Mouse (Mus musculus) neural tube, embryonic 12.5 days (tissue): ENCODE measurements around the gene Pex5l. TPM values are rescaled to one million over a fixed set of nuclear protein-coding genes. Genes with fewer than 3 reads are reported as not detected.

Experiments
- ATAC-seq: fragments of 200-750 bp; cut with Nextera tagmentation; 2 replicates; pipeline ENCODE4 v1.8.0; 2017; ENCODE audit warnings: low read depth, mild to moderate bottlenecking, moderate TSS enrichment, moderate library complexity; ENCODE audit not compliant: low FRiP score
- H3K27ac ChIP-seq: fragments of 300-500 bp; sonication (generic); 2 replicates; pipeline ENCODE4 v1.5.1; 2016
- H3K27me3 ChIP-seq: fragments of 300-500 bp; sonication (generic); replicated peaks from 2 replicates; pipeline ENCODE4 v1.6.1; 2016; ENCODE audit warnings: mild to moderate bottlenecking
- H3K36me3 ChIP-seq: fragments of 300-500 bp; sonication (generic); 2 replicates; pipeline ENCODE4 v1.6.1; 2016; ENCODE audit warnings: mild to moderate bottlenecking
- H3K4me1 ChIP-seq: fragments of 300-500 bp; sonication (generic); 2 replicates; pipeline ENCODE4 v1.6.1; 2016
- H3K4me2 ChIP-seq: fragments of 300-500 bp; sonication (generic); replicated peaks from 2 replicates; pipeline ENCODE4 v1.6.1; 2016; ENCODE audit warnings: mild to moderate bottlenecking
- H3K4me3 ChIP-seq: fragments of 300-500 bp; sonication (generic); 2 replicates; pipeline ENCODE4 v1.5.1; 2016
- H3K9ac ChIP-seq: fragments of 300-500 bp; sonication (generic); 2 replicates; pipeline ENCODE4 v1.6.1; 2016; ENCODE audit warnings: mild to moderate bottlenecking
- H3K9me3 ChIP-seq: fragments of 300-500 bp; sonication (generic); 2 replicates; pipeline ENCODE4 v1.6.1; 2016; ENCODE audit warnings: mild to moderate bottlenecking
- WGBS: fragments of 180-500 bp; shearing (Covaris S2); methylation state at CpG from one replicate; pipeline ENCODE4 v1.1.7; 2016; 5-methylcytosine and 5-hydroxymethylcytosine counted together
- polyA plus RNA-seq: library from polyadenylated mRNA; unstranded; fragments of >200 nt; fragmentation: Nextera tagmentation; extraction: Ambion mirVana; gene quantifications from 2 replicates; pipeline ENCODE4 v1.2.1, GENCODE M21; 2016

Gene Pex5l
- 5.1 and 5.4 TPM in 2 replicates for polyA plus RNA-seq

DNA sequence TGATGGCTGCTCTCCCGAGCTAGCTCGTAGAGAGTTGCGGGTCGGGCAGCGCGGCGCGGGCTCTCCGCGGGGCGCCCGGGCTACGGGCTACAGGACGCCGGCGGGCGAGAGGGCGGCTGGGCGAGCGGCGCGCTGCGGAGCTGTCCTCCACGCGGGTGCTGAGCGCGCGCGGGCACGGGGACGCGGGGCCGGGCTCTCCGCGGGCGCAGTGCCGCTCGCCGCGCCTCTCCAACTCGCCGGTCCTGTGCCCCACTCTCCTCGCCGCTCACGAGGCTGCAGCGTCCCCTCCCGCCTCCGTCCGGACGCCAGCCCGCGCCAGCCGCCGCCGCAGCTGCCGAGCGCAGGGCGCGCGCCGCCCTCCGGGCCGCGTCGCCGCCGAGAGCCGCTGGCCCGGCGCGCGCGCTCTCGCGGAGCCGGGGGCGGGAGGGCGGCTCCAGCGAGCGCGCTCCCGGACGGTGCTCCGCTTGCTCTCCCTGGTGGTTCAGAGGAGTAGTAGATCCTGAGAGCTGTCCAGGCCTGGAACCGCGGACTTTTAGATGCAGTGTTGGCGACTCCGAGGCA, at the start of gene Pex5l:
Gene Pex5l (minus strand): TSS at position 347 of the 561 bp plus-strand sequence.
- Histone ChIP-seq H3K36me3 (no peaks in the 10 kb centered on the region), H3K9me3 (no peaks in the 10 kb centered on the region), H3K27me3 (peaks cover 12% of the 10 kb centered on the region; the same call in 1 of the 2 replicates), H3K9ac (peak within 1 kb of the TSS; percentile 62), H3K4me2 (peak within 1 kb of the TSS; percentile 89), H3K4me3 (peak within 1 kb of the TSS; percentile 68), H3K4me1 (0 out of 2 replicates have a peak, but pooled peaks cover 7% of the 10 kb centered on the region), H3K27ac (no peak within 1 kb of the TSS)
- ATAC-seq = peak; percentile 94
- WGBS = under 1% methylated on average over 88 of the region's 88 CpGs

DNA sequence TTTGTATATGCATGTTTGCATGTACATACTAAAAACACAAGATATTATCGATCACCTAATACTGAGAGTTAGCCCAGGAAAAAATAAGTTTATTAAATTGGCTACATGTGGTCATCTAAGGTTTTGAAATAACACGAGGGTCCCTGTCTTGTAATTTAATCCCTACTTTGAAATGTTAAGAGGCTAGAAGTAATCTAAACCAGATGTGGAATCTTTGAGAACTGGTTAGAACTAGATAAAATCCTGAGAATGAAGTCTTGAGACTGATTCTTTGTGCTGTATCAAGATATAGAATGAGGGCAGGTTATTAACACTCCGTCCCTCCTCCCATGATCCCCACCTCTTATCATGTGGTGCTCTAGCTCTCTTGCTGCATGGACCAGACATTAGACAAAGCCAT, 22.1 kb upstream of the Pex5l start:
- no peak for ATAC-seq
- Histone ChIP-seq H3K36me3 (no peaks in the 10 kb centered on the region), H3K9ac (no peak overlapping the region), H3K4me1 (no peaks in the 10 kb centered on the region), H3K27me3 (no peaks in the 10 kb centered on the region), H3K4me3 (no peak overlapping the region), H3K27ac (no peak overlapping the region), H3K9me3 (no peaks in the 10 kb centered on the region), H3K4me2 (no peak overlapping the region)
- 80% methylated on average over 3 of the region's 3 CpGs for WGBS

DNA sequence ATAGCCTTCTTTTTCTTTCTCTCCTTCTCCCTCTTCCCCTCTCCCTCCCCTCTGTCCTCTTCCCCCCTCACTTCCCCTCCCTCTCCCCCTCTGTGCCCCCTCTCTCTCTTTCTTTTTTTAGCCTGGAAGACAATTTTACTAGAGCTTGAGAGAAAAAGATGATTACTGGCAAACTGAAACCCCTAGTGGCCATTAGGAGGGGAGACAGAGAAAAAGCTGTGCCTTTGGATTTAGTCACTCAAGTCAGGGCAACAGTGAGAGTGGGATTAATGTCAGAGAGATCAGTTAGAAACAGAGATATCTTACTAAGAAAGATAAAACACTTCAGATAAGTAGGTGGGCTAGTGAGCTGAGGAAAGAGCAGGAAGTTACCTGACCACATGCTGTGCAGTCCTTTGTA, 20.8 kb upstream of the Pex5l start:
- Histone ChIP-seq H3K27me3 (no peaks in the 10 kb centered on the region), H3K4me3 (no peak overlapping the region), H3K9ac (no peak overlapping the region), H3K36me3 (no peaks in the 10 kb centered on the region), H3K4me2 (no peak overlapping the region), H3K4me1 (no peaks in the 10 kb centered on the region), H3K27ac (no peak overlapping the region), H3K9me3 (no peaks in the 10 kb centered on the region)
- ATAC-seq = no peak

DNA sequence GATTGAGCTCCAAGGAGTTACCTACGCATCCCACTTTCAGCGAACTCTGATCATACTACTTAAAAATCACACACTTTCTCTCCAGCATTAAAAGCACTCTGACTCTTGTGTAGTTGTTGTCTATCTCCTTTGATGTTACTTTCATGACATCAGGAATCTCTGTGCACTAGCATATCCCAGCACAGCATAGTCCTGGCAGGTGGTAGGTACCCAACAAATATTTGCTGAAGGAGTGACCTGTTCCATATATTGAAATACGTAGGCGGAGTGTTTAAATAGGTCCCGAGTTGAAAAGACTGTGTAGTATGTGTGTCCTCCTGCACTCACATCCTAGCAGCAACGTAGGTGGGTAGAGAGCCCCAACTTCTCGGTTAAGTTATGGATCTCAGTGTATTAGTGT, 545 bp upstream of the Pex5l start:
- H3K4me3 ChIP-seq = no peak overlapping the region

DNA sequence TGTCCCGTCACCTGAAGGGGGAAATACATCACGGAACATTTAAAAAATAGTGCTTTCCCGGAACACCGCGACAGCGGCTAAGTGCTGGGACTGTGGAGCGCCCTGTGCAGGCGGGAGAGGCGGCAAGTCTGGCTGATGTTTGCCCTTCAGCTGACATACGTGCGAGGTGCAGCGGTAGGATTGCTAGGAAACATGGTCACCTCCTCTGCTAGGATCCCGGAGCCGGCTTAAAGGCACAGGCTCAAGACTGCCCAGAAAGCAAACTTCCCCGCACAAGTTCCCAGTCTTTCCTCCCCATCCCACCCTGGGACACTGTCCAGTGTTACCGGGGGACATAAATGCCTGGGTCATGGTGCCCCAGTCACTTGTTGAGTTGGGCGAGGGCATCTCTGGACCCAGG, 649 bp downstream of the Pex5l start:
- H3K36me3 ChIP-seq = no peaks in the 10 kb centered on the region
- peak overlapping the region; percentile 68 for H3K4me3 ChIP-seq
- H3K9ac ChIP-seq = peak overlapping the region; percentile 62
- no peak; the same call in none of the 2 replicates for ATAC-seq
- peak overlapping the region; percentile 89 for H3K4me2 ChIP-seq
- 0 out of 2 replicates have a peak, but pooled peaks cover 7% of the 10 kb centered on the region for H3K4me1 ChIP-seq
- peaks cover 12% of the 10 kb centered on the region; the same call in 1 of the 2 replicates for H3K27me3 ChIP-seq
- WGBS = under 1% methylated on average over 17 of the region's 17 CpGs
- H3K9me3 ChIP-seq = no peaks in the 10 kb centered on the region
- no peak overlapping the region for H3K27ac ChIP-seq

More for the DNA sequence above, 545 bp upstream of the Pex5l start:
- ATAC-seq = peak; percentile 10; the same call in 1 of the 2 replicates
- H3K9ac ChIP-seq = no peak overlapping the region
- H3K27me3 ChIP-seq = peaks cover 12% of the 10 kb centered on the region; the same call in 1 of the 2 replicates
- H3K36me3 ChIP-seq = no peaks in the 10 kb centered on the region
- no peak overlapping the region for H3K27ac ChIP-seq
- H3K4me1 ChIP-seq = 0 out of 2 replicates have a peak, but pooled peaks cover 7% of the 10 kb centered on the region
- WGBS = 85% methylated on average over 7 of the region's 7 CpGs
- H3K4me2 ChIP-seq = peak overlapping the region; percentile 89
- no peaks in the 10 kb centered on the region for H3K9me3 ChIP-seq

DNA sequence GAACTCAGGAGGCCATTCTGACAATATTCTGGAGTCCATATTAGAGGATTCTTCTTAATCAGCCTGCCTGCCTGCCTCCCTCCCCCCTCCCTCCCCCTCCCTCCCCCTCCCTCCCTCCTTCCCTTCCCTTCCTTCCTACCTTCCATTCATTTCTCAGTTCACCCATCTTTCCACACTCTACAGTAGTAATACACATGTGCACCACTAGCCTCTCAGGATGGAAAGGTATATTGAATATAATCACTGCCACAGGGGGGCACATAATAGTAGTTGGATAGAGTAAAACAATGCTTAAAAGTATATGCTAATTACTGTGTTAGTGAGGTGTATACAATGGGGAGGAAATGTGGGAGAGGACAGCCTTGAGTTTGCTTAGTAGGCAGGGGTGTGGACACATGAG, 13.1 kb downstream of the Pex5l start:
- ATAC-seq = no peak

DNA sequence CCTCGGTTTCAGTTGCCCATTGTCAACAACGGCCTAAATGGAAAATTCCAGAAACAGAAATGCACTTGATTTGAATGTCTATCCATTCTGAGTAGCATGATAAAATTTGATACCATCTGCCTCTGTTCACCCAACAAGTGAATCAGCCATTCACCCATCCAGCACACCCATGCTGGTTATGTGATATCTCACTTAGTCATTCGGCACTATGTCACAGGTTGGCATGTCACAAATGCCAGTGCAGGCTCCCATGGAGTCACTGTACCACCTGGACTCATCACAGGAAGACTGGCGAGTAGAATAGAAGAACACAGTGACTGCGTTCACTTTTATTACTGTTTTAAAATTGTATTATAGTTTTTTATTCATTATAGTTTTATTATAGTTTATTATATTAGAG, 18.3 kb downstream of the Pex5l start:
- H3K9ac ChIP-seq = no peak overlapping the region
- WGBS = 91% methylated on average over 5 of the region's 5 CpGs
- no peaks in the 10 kb centered on the region for H3K4me1 ChIP-seq
- no peak overlapping the region for H3K4me2 ChIP-seq
- no peak overlapping the region for H3K4me3 ChIP-seq
- no peaks in the 10 kb centered on the region for H3K36me3 ChIP-seq
- no peak overlapping the region for H3K27ac ChIP-seq
- no peak for ATAC-seq
- no peaks in the 10 kb centered on the region for H3K27me3 ChIP-seq
- H3K9me3 ChIP-seq = no peaks in the 10 kb centered on the region

More for the DNA sequence above, 13.1 kb downstream of the Pex5l start:
- H3K4me1 ChIP-seq = no peaks in the 10 kb centered on the region
- H3K36me3 ChIP-seq = no peaks in the 10 kb centered on the region
- H3K27ac ChIP-seq = no peak overlapping the region
- H3K4me2 ChIP-seq = no peak overlapping the region
- H3K9me3 ChIP-seq = no peaks in the 10 kb centered on the region
- no peaks in the 10 kb centered on the region for H3K27me3 ChIP-seq
- no peak overlapping the region for H3K4me3 ChIP-seq
- no peak overlapping the region for H3K9ac ChIP-seq

DNA sequence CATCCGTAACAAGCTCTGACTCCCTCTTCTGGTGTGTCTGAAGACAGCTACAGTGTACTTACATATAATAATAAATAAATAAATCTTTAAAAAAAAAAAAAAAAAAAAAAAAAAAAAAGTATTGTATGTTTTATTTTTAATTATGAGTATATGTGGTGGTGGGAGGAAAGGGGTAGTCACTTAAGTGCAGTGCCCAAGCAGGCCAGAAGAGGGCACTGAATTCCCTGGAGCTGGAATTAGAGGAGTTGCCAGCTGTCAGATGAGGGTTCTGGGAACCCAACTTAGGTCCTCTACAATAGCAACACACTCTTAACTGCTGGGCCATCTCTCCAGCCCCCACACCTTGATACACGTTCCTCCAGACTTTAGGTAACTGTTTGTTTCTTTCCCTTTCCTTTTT, 37.3 kb downstream of the Pex5l start:
- Histone ChIP-seq H3K27me3 (no peaks in the 10 kb centered on the region), H3K27ac (no peak overlapping the region), H3K36me3 (no peaks in the 10 kb centered on the region), H3K9me3 (no peaks in the 10 kb centered on the region), H3K4me3 (no peak overlapping the region), H3K9ac (no peak overlapping the region), H3K4me1 (no peaks in the 10 kb centered on the region), H3K4me2 (no peak overlapping the region)
- WGBS = 94% methylated on average over 2 of the region's 2 CpGs
- no peak for ATAC-seq

DNA sequence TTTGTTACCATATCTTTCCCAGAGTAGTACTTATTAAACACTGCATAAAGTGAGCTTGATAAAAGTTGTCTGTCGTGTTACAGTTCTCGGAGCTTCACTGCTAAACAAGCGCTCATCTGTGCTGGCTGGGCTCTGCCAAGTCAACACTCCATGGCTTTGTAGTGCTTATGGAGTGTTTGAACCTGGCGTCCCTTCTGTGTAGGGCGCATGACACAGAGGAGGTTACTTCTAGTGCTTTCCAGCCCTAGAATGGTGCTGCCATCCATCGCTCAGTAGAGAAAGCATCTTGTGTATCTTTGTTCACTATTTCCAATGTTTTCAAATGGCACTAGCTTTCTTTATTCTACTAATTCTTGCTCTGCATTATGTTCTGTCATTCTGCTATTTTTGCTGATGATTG, 39.5 kb downstream of the Pex5l start:
- H3K9me3 ChIP-seq = no peaks in the 10 kb centered on the region
- WGBS = 89% methylated on average over 6 of the region's 6 CpGs

DNA sequence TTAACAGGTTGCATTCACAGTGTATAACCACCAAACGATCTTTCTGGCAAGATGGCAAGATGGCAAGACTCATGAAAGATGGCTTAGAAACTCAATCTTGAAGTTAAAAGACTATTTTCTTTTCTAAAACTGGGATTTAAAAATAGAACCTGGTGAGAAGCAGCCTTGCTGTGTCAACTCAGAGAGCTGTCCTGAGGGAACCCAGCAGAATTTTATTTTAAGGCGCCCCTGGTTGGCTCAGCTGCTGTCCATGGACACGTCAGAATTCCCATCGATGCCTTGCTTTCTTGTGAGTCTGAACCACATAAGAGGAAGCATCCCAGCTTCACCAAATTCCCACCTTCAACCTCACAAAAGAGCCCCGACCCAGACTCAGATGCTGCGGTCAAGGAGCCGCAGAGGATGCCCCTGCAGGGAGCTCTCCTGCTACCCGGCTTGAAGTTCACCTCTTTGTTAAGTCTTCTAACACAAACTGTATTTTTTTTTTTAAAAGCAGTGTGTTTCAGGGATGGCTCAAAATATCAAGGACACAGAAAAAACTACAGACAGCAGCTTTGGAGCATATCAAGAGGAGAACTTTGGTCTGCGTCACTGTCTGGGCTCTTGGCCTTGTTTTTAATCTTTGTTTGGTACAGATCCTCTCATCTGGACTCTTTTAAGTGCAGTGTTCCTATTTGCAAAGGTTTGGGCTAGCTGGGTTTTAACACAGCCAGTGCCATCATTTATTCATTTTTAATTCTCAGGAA, 44.3 kb downstream of the Pex5l start:
- Histone ChIP-seq H3K36me3 (no peaks in the 10 kb centered on the region), H3K9me3 (no peaks in the 10 kb centered on the region), H3K4me3 (no peak overlapping the region), H3K27me3 (no peaks in the 10 kb centered on the region), H3K4me2 (no peak overlapping the region), H3K4me1 (no peaks in the 10 kb centered on the region), H3K9ac (no peak overlapping the region), H3K27ac (no peak overlapping the region)
- no peak for ATAC-seq
- 78% methylated on average over 9 of the region's 9 CpGs for WGBS

More for the DNA sequence above, 39.5 kb downstream of the Pex5l start:
- no peak for ATAC-seq
- Histone ChIP-seq H3K4me1 (no peaks in the 10 kb centered on the region), H3K27me3 (no peaks in the 10 kb centered on the region), H3K4me2 (no peak overlapping the region), H3K36me3 (no peaks in the 10 kb centered on the region), H3K27ac (no peak overlapping the region), H3K4me3 (no peak overlapping the region), H3K9ac (no peak overlapping the region)

DNA sequence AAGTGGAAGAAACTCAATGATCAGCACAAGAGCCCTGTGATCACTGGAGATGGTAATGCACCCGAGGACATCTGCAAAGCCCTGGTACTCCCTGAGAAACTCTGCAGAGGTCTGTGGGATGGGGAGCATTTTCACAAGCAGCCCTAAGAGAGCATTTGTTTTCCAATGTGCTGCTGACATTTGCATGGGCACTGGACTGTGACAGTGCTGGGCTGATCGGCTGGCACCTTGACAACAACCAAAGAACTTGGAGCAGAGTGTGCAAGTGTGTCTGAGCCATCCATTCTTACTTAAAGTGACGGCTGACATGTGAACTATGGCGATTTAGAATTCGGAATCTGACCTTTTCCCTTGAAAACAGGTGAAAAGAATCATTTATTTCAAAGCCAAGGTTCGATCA, 49.4 kb downstream of the Pex5l start:
- no peaks in the 10 kb centered on the region for H3K27me3 ChIP-seq
- no peak overlapping the region for H3K27ac ChIP-seq
- peaks cover 4% of the 10 kb centered on the region; the same call in 1 of the 2 replicates for H3K4me1 ChIP-seq
- H3K9ac ChIP-seq = no peak overlapping the region
- WGBS = 76% methylated on average over 6 of the region's 6 CpGs
- H3K4me3 ChIP-seq = no peak overlapping the region
- H3K4me2 ChIP-seq = no peak overlapping the region
- no peaks in the 10 kb centered on the region for H3K9me3 ChIP-seq
- no peaks in the 10 kb centered on the region for H3K36me3 ChIP-seq
- ATAC-seq = no peak

DNA sequence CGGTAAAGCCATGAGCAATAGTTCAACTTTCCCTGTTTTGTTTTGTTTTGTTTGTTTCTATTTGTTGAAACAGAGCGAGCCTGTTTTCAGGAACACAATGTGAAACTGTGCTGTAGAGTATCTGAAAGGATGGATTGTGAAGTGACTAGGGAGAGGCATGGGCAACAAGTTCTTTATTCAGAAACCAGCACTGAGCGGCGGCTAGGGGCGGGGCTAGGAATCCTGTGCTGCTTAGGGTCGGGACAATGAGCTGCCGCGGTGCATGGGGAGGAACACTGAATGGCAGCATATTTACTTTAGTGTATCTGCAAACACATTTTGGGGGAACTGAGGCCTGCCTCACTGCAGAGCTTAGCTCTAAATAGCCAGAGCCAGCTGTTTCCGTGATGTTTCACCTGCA, 53.0 kb downstream of the Pex5l start:
- WGBS = 19% methylated on average over 9 of the region's 9 CpGs
- H3K9me3 ChIP-seq = no peaks in the 10 kb centered on the region
- H3K4me2 ChIP-seq = peak overlapping the region; percentile 50
- no peaks in the 10 kb centered on the region for H3K27me3 ChIP-seq
- peak; percentile 88 for ATAC-seq
- no peak overlapping the region for H3K4me3 ChIP-seq
- no peak overlapping the region for H3K27ac ChIP-seq
- H3K36me3 ChIP-seq = no peaks in the 10 kb centered on the region
- no peak overlapping the region for H3K9ac ChIP-seq
- peaks cover 4% of the 10 kb centered on the region; the same call in 1 of the 2 replicates for H3K4me1 ChIP-seq
